ENCODE assay signal across 19 mouse cellular contexts in the genomic region with DNA sequence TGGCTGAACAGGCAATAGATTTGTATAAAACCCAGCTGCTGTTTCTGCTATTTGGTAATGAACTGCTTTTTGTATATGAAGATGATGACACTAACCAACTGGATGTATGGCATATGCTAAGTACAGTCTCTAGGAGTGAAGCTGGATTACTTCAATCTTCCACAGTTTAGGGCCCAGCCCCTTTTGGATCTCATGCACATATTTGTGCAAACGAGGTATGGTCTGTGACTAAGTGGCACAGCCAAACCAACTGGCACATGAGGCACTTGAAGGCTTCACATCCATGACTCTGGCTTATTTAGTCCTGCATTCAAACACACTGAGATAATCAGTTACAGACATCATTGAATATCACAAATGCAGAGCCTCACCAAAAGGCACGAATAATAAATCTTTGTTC.
DNase-seq lines count a peak whose midpoint lies in the region; ATAC-seq and TF ChIP-seq lines count a peak whose summit lies in the region.
"Had no signal": no experiment of that assay in that cellular context is flagged by ENCODE, and none has a peak within 500 bp of the region (broad histone marks: within the 10 kb centered on the region; RNA-seq: fewer than 3 reads in every experiment).

No protein-coding gene starts in this region.

- no peak overlapping the region for H3K4me3 ChIP-seq in embryonic facial prominence, embryonic 14.5 days (ENCODE audit: low read depth, low read length)
- H3K4me3 ChIP-seq in embryonic facial prominence, embryonic 10.5 days: no peak overlapping the region
- no peak overlapping the region for H3K4me3 ChIP-seq in limb, embryonic 14.5 days (replicated peaks; ENCODE audit: low read length)
- no peak overlapping the region for H3K4me3 ChIP-seq in limb, embryonic 10.5 days

- ATAC-seq in embryonic facial prominence, embryonic 14.5 days (ENCODE audit: low read depth): peak; percentile 68; the same call in 1 of the 2 replicates
- peak; percentile 41; the same call in 1 of the 2 replicates for ATAC-seq in limb, embryonic 14.5 days (ENCODE audit: low FRiP score, low read depth)
- ATAC-seq: activated CD4-positive, CD25-positive, alpha-beta regulatory T cell, adult 4 months; CD4-positive, CD25-positive, alpha-beta regulatory T cell, adult 4 months; Patski had no signal

- no peaks in the 10 kb centered on the region for H3K36me3 ChIP-seq in embryonic facial prominence, embryonic 14.5 days (ENCODE audit: control insufficient read depth, insufficient read depth, low read length)
- H3K36me3 ChIP-seq in embryonic facial prominence, embryonic 10.5 days (replicated peaks): no peaks in the 10 kb centered on the region
- no peaks in the 10 kb centered on the region for H3K36me3 ChIP-seq in limb, embryonic 14.5 days (ENCODE audit: control insufficient read depth, insufficient read depth, low read length)
- H3K36me3 ChIP-seq in limb, embryonic 10.5 days: no peaks in the 10 kb centered on the region
- H3K36me3 ChIP-seq: G1E had no signal

- no peaks in the 10 kb centered on the region for H3K4me1 ChIP-seq in embryonic facial prominence, embryonic 14.5 days (ENCODE audit: control insufficient read depth, insufficient read depth, low read length)
- H3K4me1 ChIP-seq in embryonic facial prominence, embryonic 10.5 days: no peaks in the 10 kb centered on the region
- H3K4me1 ChIP-seq in limb, embryonic 14.5 days (ENCODE audit: control insufficient read depth, insufficient read depth, low read length): no peaks in the 10 kb centered on the region
- no peaks in the 10 kb centered on the region for H3K4me1 ChIP-seq in limb, embryonic 10.5 days

- no peak overlapping the region; the same call in 1 of the 2 replicates for H3K27ac ChIP-seq in embryonic facial prominence, embryonic 14.5 days (replicated peaks; ENCODE audit: low read depth, low read length)
- no peak overlapping the region for H3K27ac ChIP-seq in embryonic facial prominence, embryonic 10.5 days (replicated peaks)
- no peak overlapping the region for H3K27ac ChIP-seq in limb, embryonic 14.5 days (replicated peaks; ENCODE audit: low read depth, low read length)
- no peak overlapping the region for H3K27ac ChIP-seq in limb, embryonic 10.5 days

- H3K27me3 ChIP-seq in embryonic facial prominence, embryonic 14.5 days (replicated peaks; ENCODE audit: control insufficient read depth, insufficient read depth, low read length): peaks cover 3% of the 10 kb centered on the region; the same call in 1 of the 2 replicates
- H3K27me3 ChIP-seq in embryonic facial prominence, embryonic 10.5 days (replicated peaks; ENCODE audit: low read depth, poor library complexity, severe bottlenecking): peaks cover 31% of the 10 kb centered on the region
- no peaks in the 10 kb centered on the region for H3K27me3 ChIP-seq in limb, embryonic 14.5 days (ENCODE audit: control insufficient read depth, insufficient read depth, low read length)
- H3K27me3 ChIP-seq in limb, embryonic 10.5 days (ENCODE audit: low read depth, poor library complexity, severe bottlenecking): peaks cover 54% of the 10 kb centered on the region
- H3K27me3 ChIP-seq: CH12.LX had no signal

- no peaks in the 10 kb centered on the region for H3K9me3 ChIP-seq in embryonic facial prominence, embryonic 14.5 days (ENCODE audit: control insufficient read depth, low read length)
- no peaks in the 10 kb centered on the region for H3K9me3 ChIP-seq in embryonic facial prominence, embryonic 10.5 days
- no peaks in the 10 kb centered on the region for H3K9me3 ChIP-seq in limb, embryonic 14.5 days (ENCODE audit: control insufficient read depth, low read length)
- no peaks in the 10 kb centered on the region for H3K9me3 ChIP-seq in limb, embryonic 10.5 days (replicated peaks)
- H3K9me3 ChIP-seq: G1E had no signal

- H3K4me2 ChIP-seq in embryonic facial prominence, embryonic 14.5 days (ENCODE audit: low read depth, low read length): no peak overlapping the region
- H3K4me2 ChIP-seq in limb, embryonic 14.5 days (replicated peaks; ENCODE audit: low read depth, low read length, severe bottlenecking): no peak overlapping the region

- TF ChIP-seq POLR2A in limb, embryonic 14.5 days (IDR thresholded peaks at IDR 0.05; ENCODE audit: borderline replicate concordance, extremely low read depth, insufficient read depth, insufficient read length): no peak

- no peak overlapping the region for H3K9ac ChIP-seq in embryonic facial prominence, embryonic 14.5 days (ENCODE audit: low read depth, low read length)
- no peak overlapping the region for H3K9ac ChIP-seq in limb, embryonic 14.5 days (ENCODE audit: low read depth, low read length, severe bottlenecking)

- DNase-seq in embryonic facial prominence, embryonic 14.5 days (ENCODE audit: low spot score): peak; percentile 60
- DNase-seq in embryonic facial prominence, embryonic 10.5 days (ENCODE audit: low spot score): no peak
- no peak for DNase-seq in limb, embryonic 14.5 days (ENCODE audit: low spot score)
- DNase-seq in limb, embryonic 10.5 days (ENCODE audit: low spot score): no peak
- DNase-seq: adrenal gland, adult 2 months; adrenal gland, adult 8-10 months; adrenal gland, postnatal 10 days; adrenal gland, postnatal 14 days; adrenal gland, postnatal 25 days; adrenal gland, postnatal 36 days; B cell, adult 2 months; cerebellum, adult 11 months; cerebellum, adult 11-12 months; cerebellum, adult 18-20 months had no signal

- WGBS in embryonic facial prominence, embryonic 14.5 days: 46% methylated on average over 2 of the region's 2 CpGs
- 77% methylated on average over 2 of the region's 2 CpGs for WGBS in embryonic facial prominence, embryonic 10.5 days
- WGBS in limb, embryonic 14.5 days: 47% methylated on average over 2 of the region's 2 CpGs
- WGBS in limb, embryonic 10.5 days: 80% methylated on average over 2 of the region's 2 CpGs
